Mouse (Mus musculus): ENCODE data around the gene Zfp385c. TPM values are rescaled to one million over a fixed set of nuclear protein-coding genes. Genes with fewer than 3 reads are reported as not detected.

Zfp385c gene
- total and polyA plus RNA-seq, 3 experiments: 0.12 to 0.15 TPM; not detected in 1

- no peak overlapping the region for H3K4me3 ChIP-seq (ENCODE audit: control insufficient read depth in 1 of 2, insufficient read depth in 1 of 2, low read depth in 2 of 2, low read length in 2 of 2)
- H3K4me1 ChIP-seq (ENCODE audit: control insufficient read depth in 1 of 2, insufficient read depth in 2 of 2, low read length in 2 of 2): peaks cover 2 to 8% of the 10 kb centered on the region in 2 experiments
- H3K27me3 ChIP-seq (ENCODE audit: control insufficient read depth in 1 of 2, insufficient read depth in 2 of 2, low read length in 2 of 2): no peaks in the 10 kb centered on the region
- DNase-seq (ENCODE audit: low read depth, low spot score): no peak
- H3K9ac ChIP-seq (ENCODE audit: control insufficient read depth, low read depth, low read length, poor library complexity, severe bottlenecking): no peak overlapping the region
- peaks cover 15 to 39% of the 10 kb centered on the region in 2 experiments for H3K36me3 ChIP-seq (ENCODE audit: control insufficient read depth in 1 of 2, insufficient read depth in 2 of 2, low read length in 2 of 2)
- TF ChIP-seq KAT2A (conservative IDR thresholded peaks at IDR 0.05; ENCODE audit: low read depth, low read length): no peak
- H3K79me2 ChIP-seq (ENCODE audit: control insufficient read depth, insufficient read depth, low read length, poor library complexity): peaks cover 79% of the 10 kb centered on the region
- H3K9me3 ChIP-seq (replicated peaks; ENCODE audit: insufficient read depth, low read length): no peaks in the 10 kb centered on the region
- no peak overlapping the region for H3K27ac ChIP-seq (ENCODE audit: control insufficient read depth, low read depth, low read length)
Observed at GRCm38 (mm10) chr11:100607121-100607520, 85.1 kb downstream of the Zfp385c start.

DNA sequence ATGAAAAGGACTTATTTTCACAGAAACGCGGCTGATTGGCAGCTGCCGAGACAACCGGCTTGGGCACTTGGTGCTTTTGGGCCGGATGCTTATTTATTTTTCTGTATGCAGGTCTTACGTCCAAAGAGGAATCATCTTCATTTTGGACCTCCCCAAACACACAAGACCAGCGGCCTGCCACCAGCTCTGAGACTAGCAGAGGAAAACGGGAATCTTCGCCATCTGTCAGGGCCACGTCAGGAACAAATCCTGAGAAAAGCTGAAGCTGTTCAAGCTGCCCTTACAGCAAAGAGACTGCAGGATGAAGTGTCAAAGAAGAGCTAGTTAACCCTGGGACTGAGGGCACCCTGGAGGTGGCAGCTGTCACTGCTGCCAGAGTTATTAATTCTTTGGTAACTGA lies 86.8 kb downstream of the Zfp385c start:
- TF ChIP-seq UBTF (IDR thresholded peaks at IDR 0.05; ENCODE audit: borderline replicate concordance, insufficient read depth, low read depth, low read length) (no peak), E2F4 (IDR thresholded peaks at IDR 0.05; ENCODE audit: borderline replicate concordance, low read depth, low read length) (no peak), NRF1 (IDR thresholded peaks at IDR 0.05; ENCODE audit: insufficient read depth, low read depth, low read length, poor library complexity, severe bottlenecking) (no peak), POLR2AphosphoS2 (IDR thresholded peaks at IDR 0.05; ENCODE audit: low read length) (no peak), ZKSCAN1 (IDR thresholded peaks at IDR 0.05; ENCODE audit: low read depth, low read length) (no peak), KAT2A (conservative IDR thresholded peaks at IDR 0.05; ENCODE audit: low read depth, low read length) (no peak), RCOR1 (IDR thresholded peaks at IDR 0.05; ENCODE audit: low read depth, low read length) (no peak), RAD21 (IDR thresholded peaks at IDR 0.05; ENCODE audit: low read depth, low read length) (no peak)
- Histone ChIP-seq H3K4me3 (ENCODE audit: control insufficient read depth in 1 of 2, insufficient read depth in 1 of 2, low read depth in 2 of 2, low read length in 2 of 2) (no peak overlapping the region), H3K9me3 (replicated peaks; ENCODE audit: insufficient read depth, low read length) (no peaks in the 10 kb centered on the region), H3K4me1 (ENCODE audit: control insufficient read depth in 1 of 2, insufficient read depth in 2 of 2, low read length in 2 of 2) (peaks cover 11 to 16% of the 10 kb centered on the region in 2 experiments), H3K79me2 (ENCODE audit: control insufficient read depth, insufficient read depth, low read length, poor library complexity) (peaks cover 68% of the 10 kb centered on the region), H3K36me3 (ENCODE audit: control insufficient read depth in 1 of 2, insufficient read depth in 2 of 2, low read length in 2 of 2) (peaks cover 26 to 43% of the 10 kb centered on the region in 2 experiments), H3K27me3 (ENCODE audit: control insufficient read depth in 1 of 2, insufficient read depth in 2 of 2, low read length in 2 of 2) (no peaks in the 10 kb centered on the region), H3K27ac (ENCODE audit: control insufficient read depth, low read depth, low read length) (no peak overlapping the region), H3K9ac (ENCODE audit: control insufficient read depth, low read depth, low read length, poor library complexity, severe bottlenecking) (no peak overlapping the region)
- no peak for DNase-seq (ENCODE audit: low read depth, low spot score)

DNA sequence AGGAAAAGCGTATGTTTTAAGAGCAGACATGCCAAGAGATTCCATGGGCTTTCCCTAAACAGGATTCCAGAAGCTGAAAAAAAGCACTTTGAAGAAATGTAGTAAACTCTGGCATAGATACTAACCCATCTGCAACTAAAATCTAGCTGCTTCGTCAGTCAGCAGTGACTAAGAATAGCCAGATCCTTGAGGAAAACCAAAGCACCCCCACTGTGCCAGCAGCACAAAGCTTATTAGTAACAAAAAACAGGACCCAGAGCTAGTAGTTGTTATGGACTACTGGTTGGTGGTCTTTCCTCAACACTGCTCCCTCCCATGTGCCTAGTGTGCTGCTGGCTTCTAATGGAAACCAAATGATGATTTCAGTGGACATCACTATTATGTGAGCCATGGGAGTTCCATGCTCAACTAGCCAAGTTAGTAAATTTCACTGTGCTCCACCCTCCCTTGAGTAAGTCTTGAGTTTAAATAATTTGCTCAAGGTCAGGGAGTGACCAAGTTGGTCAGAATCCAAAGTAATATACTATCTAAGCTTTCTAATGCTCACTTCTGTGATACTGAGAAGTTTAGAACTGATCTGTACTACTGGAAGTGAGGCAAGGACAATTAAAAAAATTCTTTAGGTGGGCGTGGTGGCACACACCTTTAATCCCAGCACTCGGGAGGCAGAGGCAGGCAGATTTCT lies 87.8 kb downstream of the Zfp385c start:
- DNase-seq (ENCODE audit: low read depth, low spot score): no peak
- peaks cover 11 to 16% of the 10 kb centered on the region in 2 experiments for H3K4me1 ChIP-seq (ENCODE audit: control insufficient read depth in 1 of 2, insufficient read depth in 2 of 2, low read length in 2 of 2)
- H3K9me3 ChIP-seq (replicated peaks; ENCODE audit: insufficient read depth, low read length): no peaks in the 10 kb centered on the region
- no peak for TF ChIP-seq GABPA (IDR thresholded peaks at IDR 0.05; ENCODE audit: low read depth, low read length)
- no peak for TF ChIP-seq E2F4 (IDR thresholded peaks at IDR 0.05; ENCODE audit: borderline replicate concordance, low read depth, low read length)
- TF ChIP-seq GATA1 (IDR thresholded peaks at IDR 0.05; ENCODE audit: low read depth, low read length): no peak
- TF ChIP-seq UBTF (IDR thresholded peaks at IDR 0.05; ENCODE audit: borderline replicate concordance, insufficient read depth, low read depth, low read length): no peak
- no peak for TF ChIP-seq CHD2 (IDR thresholded peaks at IDR 0.05; ENCODE audit: low read length)
- no peak for TF ChIP-seq MXI1 (IDR thresholded peaks at IDR 0.05; ENCODE audit: low read depth, low read length)
- no peak for TF ChIP-seq RCOR1 (IDR thresholded peaks at IDR 0.05; ENCODE audit: low read depth, low read length)
- TF ChIP-seq MAZ (IDR thresholded peaks at IDR 0.05; ENCODE audit: low read depth, low read length): no peak
- TF ChIP-seq KAT2A (conservative IDR thresholded peaks at IDR 0.05; ENCODE audit: low read depth, low read length): no peak
- TF ChIP-seq JUND (IDR thresholded peaks at IDR 0.05; ENCODE audit: low read depth, low read length): no peak
- no peak for TF ChIP-seq EP300 (IDR thresholded peaks at IDR 0.05; ENCODE audit: low read depth in 1 of 2, low read length in 2 of 2)
- TF ChIP-seq ZKSCAN1 (IDR thresholded peaks at IDR 0.05; ENCODE audit: low read depth, low read length): no peak
- TF ChIP-seq NRF1 (IDR thresholded peaks at IDR 0.05; ENCODE audit: insufficient read depth, low read depth, low read length, poor library complexity, severe bottlenecking): no peak
- TF ChIP-seq CHD1 (IDR thresholded peaks at IDR 0.05; ENCODE audit: low read depth, low read length): no peak
- TF ChIP-seq SMC3 (IDR thresholded peaks at IDR 0.05; ENCODE audit: low read depth, low read length): no peak
- no peak for TF ChIP-seq SIN3A (IDR thresholded peaks at IDR 0.05; ENCODE audit: low read length)
- no peak for TF ChIP-seq RAD21 (IDR thresholded peaks at IDR 0.05; ENCODE audit: low read depth, low read length)
- no peak for TF ChIP-seq TBP (IDR thresholded peaks at IDR 0.05; ENCODE audit: low read depth, low read length)
- no peak for TF ChIP-seq ELF1 (IDR thresholded peaks at IDR 0.05; ENCODE audit: low read depth, low read length)
- H3K79me2 ChIP-seq (ENCODE audit: control insufficient read depth, insufficient read depth, low read length, poor library complexity): peaks cover 60% of the 10 kb centered on the region
- peaks cover 26 to 44% of the 10 kb centered on the region in 2 experiments for H3K36me3 ChIP-seq (ENCODE audit: control insufficient read depth in 1 of 2, insufficient read depth in 2 of 2, low read length in 2 of 2)
- H3K27me3 ChIP-seq (ENCODE audit: control insufficient read depth in 1 of 2, insufficient read depth in 2 of 2, low read length in 2 of 2): no peaks in the 10 kb centered on the region
- no peak overlapping the region for H3K27ac ChIP-seq (ENCODE audit: control insufficient read depth, low read depth, low read length)
- no peak overlapping the region for H3K4me3 ChIP-seq (ENCODE audit: control insufficient read depth in 1 of 2, insufficient read depth in 1 of 2, low read depth in 2 of 2, low read length in 2 of 2)
- no peak overlapping the region for H3K9ac ChIP-seq (ENCODE audit: control insufficient read depth, low read depth, low read length, poor library complexity, severe bottlenecking)

All from MEL (cell line).